Mouse (Mus musculus) urinary bladder, postnatal 25 days (tissue): ENCODE results near the gene Hey2.

ENCODE experiments used
- DNase-seq: peaks from one replicate; pipeline ENCODE4 v3.0.0; 2022; ENCODE audit warnings: low spot score

The Hey2 gene

GRCm38 (mm10) chr10:30842643-30843437 lies at the start of gene Hey2:
Hey2 (minus strand) TSS chr10:30842801.
- DNase-seq: peak; percentile 98

- DNase-seq: no peak
Observed at GRCm38 (mm10) chr10:30883085-30883760, 40.6 kb upstream of the Hey2 start.

GRCm38 (mm10) chr10:30881109-30881508 lies 38.5 kb upstream of the Hey2 start:
- DNase-seq: no peak

- DNase-seq: no peak
Observed at GRCm38 (mm10) chr10:30845101-30845825, 2.7 kb upstream of the Hey2 start.

GRCm38 (mm10) chr10:30844191-30845010 lies 1.8 kb upstream of the Hey2 start:
- no peak for DNase-seq

- DNase-seq: no peak
Observed at GRCm38 (mm10) chr10:30843438-30844190, 1.0 kb upstream of the Hey2 start.

DNA sequence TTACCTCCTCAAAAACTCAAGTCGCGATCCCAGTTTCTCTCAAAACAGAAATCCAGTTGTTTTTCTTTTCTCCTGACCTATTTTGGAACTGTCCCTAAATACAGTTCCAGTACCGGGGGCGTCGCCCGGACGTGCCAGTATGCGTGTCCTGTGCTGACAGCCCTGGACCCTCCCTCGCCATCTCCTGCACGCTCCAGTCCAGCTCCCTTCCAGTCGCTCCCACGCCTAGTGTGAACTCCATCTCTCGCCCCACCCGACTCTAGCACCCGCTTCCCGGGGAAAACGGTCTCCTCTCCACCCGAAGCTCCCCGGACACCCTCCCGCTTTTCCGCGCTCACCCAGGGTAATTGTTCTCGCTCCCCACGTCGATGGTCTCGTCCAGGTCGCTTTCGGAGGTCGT lies 373 bp downstream of the Hey2 start:
- DNase-seq: no peak

- DNase-seq: no peak
Observed at GRCm38 (mm10) chr10:30840824-30841223, 1.8 kb downstream of the Hey2 start.

GRCm38 (mm10) chr10:30838188-30838587 lies 4.4 kb downstream of the Hey2 start:
- DNase-seq: no peak

DNA sequence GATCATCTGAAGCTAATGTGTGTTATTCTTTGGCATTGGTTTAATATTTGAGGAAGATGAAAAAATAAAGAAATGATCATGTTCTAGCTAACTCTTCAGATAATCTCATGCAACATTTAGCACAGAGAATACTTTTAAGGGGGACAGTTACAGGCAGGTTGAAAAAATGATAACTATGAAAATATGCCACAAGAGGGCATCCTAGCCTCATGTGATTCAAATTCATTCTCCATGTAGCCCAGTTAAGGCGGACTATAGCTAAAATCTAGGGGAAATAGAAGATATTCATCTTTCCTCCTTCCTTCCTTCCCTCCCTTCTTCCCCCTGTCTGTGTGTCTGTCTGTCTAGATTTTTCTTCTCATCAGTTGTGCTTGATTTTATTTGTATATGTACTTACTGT lies 17.6 kb downstream of the Hey2 start:
- no peak for DNase-seq

- DNase-seq: peak; percentile 67
Observed at GRCm38 (mm10) chr10:30810967-30811293, 31.7 kb downstream of the Hey2 start.

DNA sequence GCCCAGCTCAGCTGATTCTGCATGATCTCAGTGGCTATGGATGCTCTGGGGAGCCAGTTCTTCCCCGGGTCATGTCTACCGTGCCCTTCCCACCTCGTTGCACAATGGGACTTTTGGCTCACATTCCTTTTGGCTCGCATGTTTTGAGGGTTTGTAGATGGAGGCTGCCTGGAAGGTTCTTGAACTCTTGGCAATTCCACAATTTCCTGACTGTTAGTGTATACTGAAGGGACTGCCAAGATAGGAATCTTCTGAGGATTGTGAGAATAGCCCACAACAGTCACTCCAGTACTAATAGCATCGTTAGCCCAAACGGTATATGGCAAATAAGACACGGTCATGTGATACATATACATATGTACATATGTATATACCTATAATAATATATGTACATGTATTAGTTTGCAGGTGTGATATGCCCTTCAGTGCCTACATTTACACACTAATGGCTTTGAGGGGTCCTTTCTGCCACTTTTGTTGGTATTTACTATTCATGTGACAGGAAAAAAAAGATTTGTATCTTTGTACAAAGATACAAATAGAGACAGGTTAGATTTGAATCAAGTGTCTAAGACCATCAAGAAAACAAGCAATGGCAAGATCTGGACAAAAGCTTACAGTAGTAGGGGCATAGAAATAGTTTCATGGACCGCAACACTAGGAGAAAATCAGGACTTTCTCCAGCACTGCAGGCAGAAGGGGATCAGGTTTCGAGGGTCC lies 32.2 kb downstream of the Hey2 start:
- DNase-seq: no peak

DNA sequence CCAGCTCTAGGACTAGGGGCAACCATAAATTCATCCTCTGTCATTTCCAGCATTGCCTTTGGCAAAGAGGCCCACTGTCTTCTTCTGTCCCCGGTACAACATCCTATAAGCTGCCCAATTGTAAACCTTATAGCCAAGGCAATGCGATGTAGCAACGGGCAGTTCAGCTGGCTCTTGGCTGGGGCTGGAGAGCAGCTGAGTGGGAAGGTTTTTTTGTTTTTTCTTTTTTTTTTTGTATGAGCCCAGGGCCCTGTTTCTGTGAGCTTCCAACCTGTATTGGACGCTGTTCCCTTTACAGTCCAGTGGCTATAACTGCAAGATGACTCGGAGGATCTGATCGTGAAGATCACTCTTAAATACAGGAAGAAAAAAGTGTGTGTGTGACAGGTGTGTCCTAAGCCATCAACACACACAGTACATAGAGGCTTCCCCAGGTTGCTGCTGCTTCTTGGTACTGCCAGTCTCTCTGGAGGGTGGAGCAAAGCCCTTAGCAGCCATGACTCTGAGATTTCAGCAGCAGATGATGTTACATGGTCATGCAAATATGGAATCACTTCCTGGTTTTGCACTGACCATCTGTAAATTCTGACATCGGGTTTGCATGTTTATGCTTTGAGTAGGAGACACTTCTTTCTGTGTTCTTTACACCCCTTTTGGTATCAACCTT lies 38.9 kb downstream of the Hey2 start:
- DNase-seq: no peak

- peak; percentile 64 for DNase-seq
Observed at GRCm38 (mm10) chr10:30802681-30803586, 39.7 kb downstream of the Hey2 start, which contains the start of gene Ncoa7. Ncoa7 (minus strand) TSS chr10:30803326.

GRCm38 (mm10) chr10:30802033-30802432 lies 40.6 kb downstream of the Hey2 start:
- no peak for DNase-seq

- no peak for DNase-seq
Observed at GRCm38 (mm10) chr10:30799713-30800450, 42.7 kb downstream of the Hey2 start.

GRCm38 (mm10) chr10:30796469-30797261 lies 45.9 kb downstream of the Hey2 start:
- DNase-seq: no peak
